Mouse (Mus musculus): ENCODE measurements around the gene Mark2. TPM values are rescaled to one million over a fixed set of nuclear protein-coding genes. Genes with fewer than 3 reads are reported as not detected.
A peak's percentile ranks its signal among the peaks of the same experiment; 100 is the strongest.
"Not testable (repeated sequence)": the region's sequence is repeated elsewhere in the genome, so short reads cannot be mapped to it uniquely, and the experiment has no call there.

Gene Mark2
- polyA plus RNA-seq (2016; fragmentation: Nextera tagmentation; extraction: Ambion mirVana): 40.8 and 49.3 TPM in 2 replicates

DNA sequence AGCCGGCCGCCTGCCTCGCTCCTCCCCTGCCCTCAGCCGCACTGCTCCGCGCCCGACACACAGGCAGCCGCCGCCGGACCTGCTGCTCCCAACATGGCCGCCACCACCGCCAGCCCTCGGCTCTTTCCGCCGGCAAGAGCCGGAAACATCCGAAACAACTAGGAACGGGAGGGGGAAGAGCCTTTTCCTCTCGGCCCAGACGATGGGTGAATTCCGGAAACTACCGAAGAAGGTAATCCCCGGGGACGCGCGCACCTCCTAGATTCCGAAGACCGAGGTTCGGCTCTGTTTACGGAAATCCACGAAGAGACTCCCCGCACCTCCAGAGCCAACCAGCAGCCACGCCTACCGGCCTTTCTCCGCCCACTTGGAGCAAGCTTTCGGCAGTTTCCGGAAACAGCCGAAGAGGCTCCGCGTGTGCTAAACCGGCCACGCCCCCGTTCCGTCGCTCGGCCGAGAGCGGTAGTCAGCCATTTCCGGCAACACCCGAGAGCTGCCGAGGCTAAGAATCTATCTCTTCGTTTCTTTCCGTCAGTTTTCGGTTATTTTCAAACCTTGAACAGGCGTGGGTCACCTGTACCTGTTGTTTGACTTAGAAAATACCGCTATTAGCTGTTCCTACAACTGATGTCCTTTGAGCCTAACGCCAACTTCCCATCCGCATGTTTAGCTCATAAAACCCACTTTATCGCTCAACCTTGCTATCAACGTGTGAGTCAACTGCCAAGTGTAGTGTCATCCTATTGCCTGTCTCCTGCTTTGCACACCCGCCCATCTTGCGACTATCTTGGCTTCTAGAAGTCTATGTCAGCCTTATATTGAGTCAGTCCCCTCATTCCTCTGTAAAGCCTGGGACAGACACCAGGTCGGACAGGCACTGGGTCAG is at the start of gene Mark2:
TSS of gene Mark2 (minus strand) at position 349 of the 886 bp plus-strand sequence.
- 1% methylated on average over 63 of the region's 63 CpGs for WGBS
- Histone ChIP-seq H3K27ac (ENCODE audit: poor library complexity, severe bottlenecking) (peak within 1 kb of the TSS; percentile 89), H3K9me3 (replicated peaks) (no peaks in the 10 kb centered on the region), H3K27me3 (replicated peaks) (no peaks in the 10 kb centered on the region), H3K36me3 (no peaks in the 10 kb centered on the region), H3K4me2 (peak within 1 kb of the TSS; percentile 95), H3K4me1 (replicated peaks) (peaks cover 43% of the 10 kb centered on the region), H3K4me3 (peak within 1 kb of the TSS; percentile 88), H3K9ac (peak within 1 kb of the TSS; percentile 96)
- ATAC-seq (ENCODE audit: insufficient number of reproducible peaks, low FRiP score): peak; percentile 94

GRCm38 (mm10) chr19:7388488-7388887 is 46.8 kb upstream of the Mark2 start:
- H3K27ac ChIP-seq (ENCODE audit: poor library complexity, severe bottlenecking): no peak overlapping the region
- H3K9ac ChIP-seq: no peak overlapping the region
- no peak for ATAC-seq (ENCODE audit: insufficient number of reproducible peaks, low FRiP score)
- H3K36me3 ChIP-seq: peaks cover 12% of the 10 kb centered on the region
- peaks cover 11% of the 10 kb centered on the region for H3K4me1 ChIP-seq (replicated peaks)
- H3K9me3 ChIP-seq (replicated peaks): peaks cover 18% of the 10 kb centered on the region
- H3K27me3 ChIP-seq (replicated peaks): no peaks in the 10 kb centered on the region
- H3K4me2 ChIP-seq: no peak overlapping the region
- 78% methylated on average over 6 of the region's 6 CpGs for WGBS
- H3K4me3 ChIP-seq: no peak overlapping the region

DNA sequence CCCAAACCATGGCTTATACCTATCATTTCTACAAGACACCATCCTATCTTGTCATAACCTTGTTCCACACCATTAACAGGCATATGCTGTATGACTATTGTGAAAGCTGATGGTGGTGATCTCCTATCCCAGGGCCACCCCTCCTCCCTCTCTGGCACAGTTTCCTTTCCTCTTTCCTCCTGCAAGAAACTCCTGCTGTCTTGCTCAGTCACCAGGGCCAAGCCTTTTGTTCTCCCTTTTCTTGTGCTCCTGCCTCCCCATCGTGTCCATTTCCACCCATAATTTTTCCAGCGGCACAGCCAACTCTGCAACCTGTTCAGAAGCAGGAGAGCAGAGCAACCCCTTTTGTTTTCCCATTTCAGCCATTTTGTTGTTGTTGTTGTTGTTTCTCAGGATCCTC is 44.4 kb upstream of the Mark2 start:
- no peak overlapping the region for H3K27ac ChIP-seq (ENCODE audit: poor library complexity, severe bottlenecking)
- no peak overlapping the region for H3K4me2 ChIP-seq
- H3K9ac ChIP-seq: no peak overlapping the region
- no peak overlapping the region for H3K4me3 ChIP-seq
- no peak for ATAC-seq (ENCODE audit: insufficient number of reproducible peaks, low FRiP score)
- WGBS: 65% methylated on average over 2 of the region's 2 CpGs
- H3K27me3 ChIP-seq (replicated peaks): no peaks in the 10 kb centered on the region
- H3K36me3 ChIP-seq: peaks cover 12% of the 10 kb centered on the region
- H3K9me3 ChIP-seq (replicated peaks): peaks cover 15% of the 10 kb centered on the region
- H3K4me1 ChIP-seq (replicated peaks): peaks cover 18% of the 10 kb centered on the region

GRCm38 (mm10) chr19:7382903-7383865 is 41.5 kb upstream of the Mark2 start, which contains the start of gene Spindoc:
Gene Spindoc, minus strand, starts transcription at chr19:7382994.
- 2% methylated on average over 45 of the region's 52 CpGs for WGBS
- H3K9ac ChIP-seq: peak within 1 kb of the TSS; percentile 91
- peak within 1 kb of the TSS; percentile 77 for H3K4me3 ChIP-seq
- no peaks in the 10 kb centered on the region for H3K27me3 ChIP-seq (replicated peaks)
- H3K36me3 ChIP-seq: peaks cover 22% of the 10 kb centered on the region
- peaks cover 9% of the 10 kb centered on the region for H3K9me3 ChIP-seq (replicated peaks)
- H3K4me2 ChIP-seq: peak within 1 kb of the TSS; percentile 82
- H3K27ac ChIP-seq (ENCODE audit: poor library complexity, severe bottlenecking): peak within 1 kb of the TSS; percentile 83
- peaks cover 27% of the 10 kb centered on the region for H3K4me1 ChIP-seq (replicated peaks)
- ATAC-seq (ENCODE audit: insufficient number of reproducible peaks, low FRiP score): peak; percentile 99

DNA sequence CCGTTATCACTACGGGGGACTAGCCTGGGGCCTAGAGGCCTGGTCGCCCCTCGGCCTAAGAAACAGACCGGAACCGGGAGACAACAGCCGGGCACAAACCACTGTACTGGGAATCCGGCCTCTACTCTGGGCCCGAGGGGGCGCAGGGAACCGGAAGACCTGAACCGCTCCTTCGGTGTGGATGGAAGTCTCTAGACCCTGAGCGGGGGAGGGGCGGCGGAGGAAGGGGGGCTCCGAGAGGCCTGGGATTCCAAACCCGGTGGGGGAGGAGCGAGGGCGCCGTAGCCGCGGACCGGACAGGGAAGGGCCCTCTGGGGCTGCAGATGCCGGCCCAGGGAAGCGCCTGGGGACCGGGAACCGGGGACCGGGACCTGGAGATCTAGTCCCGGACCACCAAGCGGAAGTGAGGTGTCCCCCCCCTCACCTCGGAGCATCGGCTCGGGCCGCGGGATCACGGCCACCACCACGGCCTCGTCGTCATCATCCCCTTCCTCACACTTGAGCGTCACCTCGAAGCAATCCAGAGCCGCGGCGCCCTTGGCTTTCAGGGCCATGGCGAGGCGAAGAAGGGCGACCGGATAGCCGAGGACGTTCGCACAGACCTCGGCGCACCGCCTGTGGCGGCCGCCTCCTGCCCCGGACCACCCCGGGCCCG is 40.7 kb upstream of the Mark2 start:
- peak overlapping the region; percentile 91 for H3K9ac ChIP-seq
- peaks cover 9% of the 10 kb centered on the region for H3K9me3 ChIP-seq (replicated peaks)
- WGBS: under 1% methylated on average over 60 of the region's 60 CpGs
- H3K4me1 ChIP-seq (replicated peaks): peaks cover 30% of the 10 kb centered on the region
- peaks cover 18% of the 10 kb centered on the region for H3K36me3 ChIP-seq
- H3K27ac ChIP-seq (ENCODE audit: poor library complexity, severe bottlenecking): peak overlapping the region; percentile 83
- H3K27me3 ChIP-seq (replicated peaks): no peaks in the 10 kb centered on the region
- peak overlapping the region; percentile 77 for H3K4me3 ChIP-seq
- H3K4me2 ChIP-seq: peak overlapping the region; percentile 82
- ATAC-seq (ENCODE audit: insufficient number of reproducible peaks, low FRiP score): peak; percentile 66

GRCm38 (mm10) chr19:7381906-7382247 is 40.2 kb upstream of the Mark2 start:
- ATAC-seq (ENCODE audit: insufficient number of reproducible peaks, low FRiP score): no peak
- Histone ChIP-seq H3K4me1 (replicated peaks) (peaks cover 33% of the 10 kb centered on the region), H3K9ac (peak overlapping the region; percentile 91), H3K36me3 (peaks cover 18% of the 10 kb centered on the region), H3K9me3 (replicated peaks) (peaks cover 9% of the 10 kb centered on the region), H3K27me3 (replicated peaks) (no peaks in the 10 kb centered on the region), H3K4me2 (peak overlapping the region; percentile 82), H3K27ac (ENCODE audit: poor library complexity, severe bottlenecking) (peak overlapping the region; percentile 83), H3K4me3 (peak overlapping the region; percentile 77)
- 2% methylated on average over 8 of the region's 8 CpGs for WGBS

- ATAC-seq (ENCODE audit: insufficient number of reproducible peaks, low FRiP score): no peak
- H3K27me3 ChIP-seq (replicated peaks): no peaks in the 10 kb centered on the region
- no peak overlapping the region for H3K4me3 ChIP-seq
- no peak overlapping the region for H3K27ac ChIP-seq (ENCODE audit: poor library complexity, severe bottlenecking)
- no peaks in the 10 kb centered on the region for H3K9me3 ChIP-seq (replicated peaks)
- peaks cover 31% of the 10 kb centered on the region for H3K4me1 ChIP-seq (replicated peaks)
- no peak overlapping the region for H3K4me2 ChIP-seq
- H3K9ac ChIP-seq: no peak overlapping the region
- H3K36me3 ChIP-seq: peaks cover 46% of the 10 kb centered on the region
- 60% methylated on average over 2 of the region's 2 CpGs for WGBS
Measured at GRCm38 (mm10) chr19:7377639-7378038, 36.0 kb upstream of the Mark2 start.

DNA sequence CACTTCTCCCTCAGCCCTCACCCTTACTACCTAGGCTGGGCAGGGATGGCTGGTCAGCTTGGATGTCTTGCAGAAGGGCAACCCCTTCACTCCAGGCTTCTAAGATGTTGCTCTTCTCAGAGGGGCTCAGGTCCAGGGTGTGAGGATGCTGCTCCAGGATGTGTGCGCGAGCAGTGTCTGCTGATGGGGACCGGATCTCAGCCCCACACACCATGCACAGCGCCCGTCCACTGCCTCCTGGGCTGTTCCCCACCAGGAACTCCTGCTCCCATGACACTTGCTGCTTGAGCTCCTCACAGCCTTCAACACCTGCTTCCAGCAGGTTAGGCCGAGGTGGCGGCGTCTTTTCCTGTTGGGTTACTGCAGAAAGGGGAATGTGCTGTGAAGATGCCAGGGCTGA is 32.8 kb upstream of the Mark2 start:
- Histone ChIP-seq H3K36me3 (peaks cover 73% of the 10 kb centered on the region), H3K4me1 (replicated peaks) (peaks cover 18% of the 10 kb centered on the region), H3K4me2 (no peak overlapping the region), H3K9me3 (replicated peaks) (no peaks in the 10 kb centered on the region), H3K27me3 (replicated peaks) (no peaks in the 10 kb centered on the region), H3K9ac (no peak overlapping the region), H3K27ac (ENCODE audit: poor library complexity, severe bottlenecking) (no peak overlapping the region), H3K4me3 (no peak overlapping the region)
- 91% methylated on average over 8 of the region's 8 CpGs for WGBS
- ATAC-seq (ENCODE audit: insufficient number of reproducible peaks, low FRiP score): no peak

- WGBS: 76% methylated on average over 4 of the region's 4 CpGs
- H3K4me2 ChIP-seq; H3K27ac ChIP-seq (ENCODE audit: poor library complexity, severe bottlenecking); H3K9ac ChIP-seq; H3K27me3 ChIP-seq (replicated peaks); ATAC-seq (ENCODE audit: insufficient number of reproducible peaks, low FRiP score); H3K9me3 ChIP-seq (replicated peaks); H3K4me1 ChIP-seq (replicated peaks); H3K4me3 ChIP-seq: not testable (repeated sequence)
- peaks cover 84% of the 10 kb centered on the region for H3K36me3 ChIP-seq
Measured at GRCm38 (mm10) chr19:7369469-7369868, 27.8 kb upstream of the Mark2 start.

GRCm38 (mm10) chr19:7353636-7354035 is 12.0 kb upstream of the Mark2 start:
- Histone ChIP-seq H3K4me1 (replicated peaks) (no peaks in the 10 kb centered on the region), H3K4me3 (no peak overlapping the region), H3K27me3 (replicated peaks) (no peaks in the 10 kb centered on the region), H3K4me2 (no peak overlapping the region), H3K36me3 (peaks cover 19% of the 10 kb centered on the region), H3K9ac (no peak overlapping the region), H3K27ac (ENCODE audit: poor library complexity, severe bottlenecking) (no peak overlapping the region), H3K9me3 (replicated peaks) (no peaks in the 10 kb centered on the region)
- WGBS: 59% methylated on average over 6 of the region's 6 CpGs
- ATAC-seq (ENCODE audit: insufficient number of reproducible peaks, low FRiP score): no peak

Measured in heart, embryonic 12.5 days (tissue).